Mouse (Mus musculus): ENCODE results near the gene Mtx3. TPM values are rescaled to one million over a fixed set of nuclear protein-coding genes. Genes with fewer than 3 reads are reported as not detected.

The Mtx3 gene
- total RNA-seq, 4 experiments from 2014 or later = 4.6 to 10.2 (median 6.6) TPM

DNA sequence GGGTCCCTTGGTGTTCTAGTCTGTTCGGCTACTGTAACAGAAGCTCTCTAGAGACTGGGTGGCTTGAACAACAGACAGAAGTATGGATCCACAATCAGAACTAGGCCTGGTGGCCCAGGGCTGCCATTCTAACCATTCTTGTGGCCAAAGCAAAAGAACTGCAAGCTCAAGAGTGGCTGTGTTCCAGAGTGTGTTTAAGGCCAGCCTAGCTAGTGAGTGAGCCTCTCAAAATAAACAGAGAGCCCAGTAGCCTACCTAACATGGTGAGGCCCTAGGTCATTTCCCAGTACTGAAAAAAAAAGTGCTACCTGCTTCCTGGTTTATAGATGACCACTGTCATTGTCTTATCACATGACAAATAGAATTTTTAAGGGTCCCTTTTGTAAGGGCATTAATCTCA, 39.6 kb downstream of the Mtx3 start:
- DNase-seq (ENCODE audit: low spot score) = no peak

DNA sequence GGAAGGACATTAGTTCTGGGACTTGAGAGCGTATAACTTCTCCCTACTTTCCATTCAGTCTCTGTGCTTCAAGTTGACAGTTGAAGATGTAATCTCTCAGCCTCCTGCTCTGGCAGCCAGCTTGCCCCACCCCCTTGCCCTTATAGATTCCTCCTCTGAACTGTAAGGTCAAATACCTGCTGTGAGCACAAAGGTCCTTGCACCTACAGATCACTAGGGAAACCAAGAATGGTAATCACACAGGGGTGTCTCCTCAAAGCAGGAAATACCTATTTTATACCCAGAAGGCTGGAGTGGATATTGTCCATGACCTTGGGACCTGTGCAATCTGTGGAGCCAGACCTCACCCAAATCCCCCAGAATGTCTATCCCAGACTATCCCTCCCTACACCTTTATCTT, 40.4 kb downstream of the Mtx3 start:
- DNase-seq (ENCODE audit: low spot score) = no peak

DNA sequence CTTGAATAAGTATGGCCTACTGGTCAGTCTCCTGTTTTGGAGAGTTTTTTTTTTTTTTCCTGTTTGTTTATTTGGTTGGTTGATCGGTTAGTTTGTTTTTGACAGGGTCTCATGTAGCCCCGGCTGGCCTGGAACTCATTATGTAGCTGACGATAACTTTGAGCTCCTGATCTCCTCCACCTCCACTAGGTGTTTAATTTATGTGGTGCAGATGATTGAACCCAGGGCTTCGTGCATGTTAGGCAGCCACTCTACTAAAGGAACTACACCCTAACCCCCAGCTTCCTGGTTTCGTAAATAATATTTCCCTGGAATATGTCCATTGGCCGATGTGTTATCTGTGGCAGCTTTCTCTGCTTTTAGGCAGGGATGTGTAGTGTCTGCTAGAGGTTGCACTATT, 54.5 kb downstream of the Mtx3 start:
- DNase-seq (ENCODE audit: low spot score) = no peak

DNA sequence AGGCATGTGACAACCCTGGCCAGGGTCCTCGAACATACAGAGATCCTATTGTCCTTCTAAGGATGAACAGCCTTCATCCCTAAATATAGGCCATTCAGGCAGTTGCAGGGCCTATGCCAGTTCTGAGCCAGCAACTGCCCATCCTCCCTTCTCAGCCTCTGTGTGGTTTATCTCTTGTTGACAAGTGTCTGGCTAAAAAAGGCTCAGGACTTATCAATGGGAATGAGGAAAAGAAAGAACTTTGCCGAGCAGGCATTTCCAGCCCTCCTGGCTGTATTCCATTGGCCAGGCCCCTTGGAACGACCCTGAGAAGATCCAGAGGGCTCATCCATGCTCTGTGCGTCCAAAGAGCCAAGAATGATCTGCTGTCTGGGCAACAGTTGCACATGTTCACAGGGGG, 58.7 kb downstream of the Mtx3 start:
- DNase-seq (ENCODE audit: low spot score) = peak; percentile 62

DNA sequence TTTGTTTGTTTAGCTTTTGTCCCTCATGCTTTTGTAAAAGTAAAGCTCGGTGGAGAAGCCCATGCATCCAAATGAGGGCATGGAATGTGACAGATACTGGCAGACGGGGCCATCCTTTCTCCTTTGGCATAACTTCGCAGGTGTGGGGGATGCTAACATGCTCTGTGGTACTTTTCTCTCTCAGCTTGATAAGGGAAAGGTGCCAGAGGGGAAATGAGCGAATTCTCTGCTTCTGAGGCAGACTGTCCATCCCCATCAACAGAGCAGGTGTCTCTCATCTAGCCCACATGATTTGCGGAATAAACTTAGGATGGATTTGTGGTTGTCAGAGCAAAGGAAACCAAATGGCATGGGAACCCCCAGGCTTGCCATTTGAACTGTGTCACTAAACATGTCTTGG, 61.4 kb downstream of the Mtx3 start:
- DNase-seq (ENCODE audit: low spot score) = no peak

DNA sequence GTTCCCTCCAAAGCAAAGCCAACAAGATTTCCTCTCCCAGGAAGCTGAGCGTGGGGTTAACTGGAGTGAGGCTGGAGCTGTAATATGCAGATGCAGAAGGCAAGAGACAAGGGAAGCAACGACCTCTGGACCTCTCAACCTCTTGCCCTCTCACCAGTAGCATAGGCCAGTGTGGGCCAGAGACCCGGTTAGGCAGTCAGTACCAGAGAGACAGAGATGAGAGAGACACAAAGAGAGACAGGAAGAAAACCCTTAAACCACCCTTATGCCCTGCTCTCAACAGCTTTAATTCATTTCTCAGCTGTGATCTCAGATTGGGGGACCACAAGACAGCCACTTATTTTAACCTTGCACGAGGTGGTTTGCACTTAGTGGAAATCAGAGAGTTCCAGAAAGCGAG, 62.8 kb downstream of the Mtx3 start:
- no peak for DNase-seq (ENCODE audit: low spot score)

Other genes starting within 250 kb of the Mtx3 start
- gene Serinc5, start 233.7 kb upstream of the Mtx3 start, total RNA-seq (2022) = 10 to 100 TPM; 10.2 to 11.8 (median 11.0) TPM
- gene Thbs4, start 49.9 kb upstream of the Mtx3 start, total RNA-seq (2022) = 1 to 10 TPM; 4.5 to 7.9 (median 6.6) TPM